Mouse (Mus musculus) heart, embryonic 14.5 days (tissue): ENCODE data around the gene Celf2. TPM values are rescaled to one million over a fixed set of nuclear protein-coding genes. Genes with fewer than 3 reads are reported as not detected.

ENCODE experiments used
- ATAC-seq: fragments of 200-750 bp; cut with Nextera tagmentation; 2 replicates; pipeline ENCODE4 v1.8.0; 2017; ENCODE audit warnings: low read depth, moderate TSS enrichment; ENCODE audit not compliant: insufficient number of reproducible peaks, insufficient read depth, low FRiP score
- H3K27ac ChIP-seq, 2 experiments: fragments of 200-500 bp in 1 of 2; fragments of 300-500 bp in 1 of 2; sonication (generic) in 1 of 2; replicated peaks in 1 of 2; 2 replicates each; pipeline ENCODE4 v1.5.1; 2012 to 2014; ENCODE audit warnings: low read depth in 2 of 2, low read length in 2 of 2, control low read depth in 1 of 2, mild to moderate bottlenecking in 1 of 2, mixed read lengths in 1 of 2; ENCODE audit not compliant: control insufficient read depth in 1 of 2, insufficient read depth in 1 of 2
- H3K27me3 ChIP-seq: fragments of 300-500 bp; sonication (generic); 2 replicates; pipeline ENCODE4 v1.6.1; 2014; ENCODE audit warnings: mild to moderate bottlenecking, low read length, control low read depth; ENCODE audit not compliant: control insufficient read depth, insufficient read depth
- H3K36me3 ChIP-seq: fragments of 300-500 bp; sonication (generic); 2 replicates; pipeline ENCODE4 v1.6.1; 2014; ENCODE audit warnings: mild to moderate bottlenecking, control low read depth, low read length, mixed read lengths; ENCODE audit not compliant: control insufficient read depth, insufficient read depth
- H3K4me1 ChIP-seq, 2 experiments: fragments of 200-500 bp in 1 of 2; fragments of 300-500 bp in 1 of 2; sonication (generic) in 1 of 2; 2 replicates each; pipeline ENCODE4 v1.6.1; 2012 to 2014; ENCODE audit warnings: low read length in 2 of 2, control low read depth in 1 of 2, mixed read lengths in 1 of 2; ENCODE audit not compliant: control insufficient read depth in 2 of 2, insufficient read depth in 2 of 2
- H3K4me2 ChIP-seq: fragments of 300-500 bp; sonication (generic); 2 replicates; pipeline ENCODE4 v1.6.1; 2014; ENCODE audit warnings: mild to moderate bottlenecking, low read length
- H3K4me3 ChIP-seq, 2 experiments: fragments of 200-500 bp in 1 of 2; fragments of 300-500 bp in 1 of 2; sonication (generic) in 1 of 2; 2 replicates each; pipeline ENCODE4 v1.5.1; 2012 to 2014; ENCODE audit warnings: low read length in 2 of 2, mild to moderate bottlenecking in 2 of 2, control low read depth in 1 of 2, low read depth in 1 of 2, moderate library complexity in 1 of 2; ENCODE audit not compliant: control insufficient read depth in 1 of 2, insufficient read depth in 1 of 2
- H3K9ac ChIP-seq: fragments of 300-500 bp; sonication (generic); 2 replicates; pipeline ENCODE4 v1.6.1; 2014; ENCODE audit warnings: mild to moderate bottlenecking, low read length
- H3K9me3 ChIP-seq: fragments of 300-500 bp; sonication (generic); 2 replicates; pipeline ENCODE4 v1.6.1; 2016; ENCODE audit warnings: low read length, control low read depth; ENCODE audit not compliant: control insufficient read depth
- WGBS: fragments of 180-500 bp; shearing (Covaris S2); extraction: QIAGEN DNeasy Blood & Tissue Kit; methylation state at CpG from one replicate; pipeline ENCODE4 v1.1.7; 2014; 5-methylcytosine and 5-hydroxymethylcytosine counted together
- polyA plus RNA-seq: library from polyadenylated mRNA; unstranded; fragments of >200 nt; fragmentation: Nextera tagmentation; extraction: Ambion mirVana; gene quantifications from 2 replicates; pipeline ENCODE4 v1.2.1, GENCODE M21; 2014

The Celf2 gene
- polyA plus RNA-seq, 1 experiment from 2014 or later, result 66.5 TPM

DNA sequence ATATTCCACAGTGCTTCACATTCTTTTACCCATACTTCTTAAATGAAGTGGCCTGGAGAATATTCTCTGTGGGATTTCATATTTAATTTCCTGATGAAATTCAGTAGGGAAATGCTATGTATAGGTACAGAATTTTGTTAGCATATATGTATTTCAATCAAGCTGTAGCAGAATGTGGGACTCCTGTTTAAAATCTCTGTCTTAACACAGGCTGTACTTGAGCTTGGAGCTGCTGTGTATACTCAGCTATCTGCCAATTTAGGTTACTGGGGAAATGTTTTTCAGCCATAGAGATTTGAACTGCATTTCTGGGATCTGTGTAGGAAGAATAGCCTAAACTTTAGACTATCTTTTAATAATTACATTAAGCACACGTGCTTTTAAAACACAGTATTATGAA lies 330.2 kb downstream of the Celf2 start:
- no peak for ATAC-seq
- H3K4me1 ChIP-seq, result no peaks in the 10 kb centered on the region
- no peak overlapping the region for H3K27ac ChIP-seq
- no peak overlapping the region for H3K4me3 ChIP-seq
- 70% methylated on average over 1 of the region's 1 CpGs for WGBS
- no peak overlapping the region for H3K4me2 ChIP-seq
- no peak overlapping the region for H3K9ac ChIP-seq
- no peaks in the 10 kb centered on the region for H3K9me3 ChIP-seq
- no peaks in the 10 kb centered on the region for H3K27me3 ChIP-seq
- H3K36me3 ChIP-seq, result no peaks in the 10 kb centered on the region

DNA sequence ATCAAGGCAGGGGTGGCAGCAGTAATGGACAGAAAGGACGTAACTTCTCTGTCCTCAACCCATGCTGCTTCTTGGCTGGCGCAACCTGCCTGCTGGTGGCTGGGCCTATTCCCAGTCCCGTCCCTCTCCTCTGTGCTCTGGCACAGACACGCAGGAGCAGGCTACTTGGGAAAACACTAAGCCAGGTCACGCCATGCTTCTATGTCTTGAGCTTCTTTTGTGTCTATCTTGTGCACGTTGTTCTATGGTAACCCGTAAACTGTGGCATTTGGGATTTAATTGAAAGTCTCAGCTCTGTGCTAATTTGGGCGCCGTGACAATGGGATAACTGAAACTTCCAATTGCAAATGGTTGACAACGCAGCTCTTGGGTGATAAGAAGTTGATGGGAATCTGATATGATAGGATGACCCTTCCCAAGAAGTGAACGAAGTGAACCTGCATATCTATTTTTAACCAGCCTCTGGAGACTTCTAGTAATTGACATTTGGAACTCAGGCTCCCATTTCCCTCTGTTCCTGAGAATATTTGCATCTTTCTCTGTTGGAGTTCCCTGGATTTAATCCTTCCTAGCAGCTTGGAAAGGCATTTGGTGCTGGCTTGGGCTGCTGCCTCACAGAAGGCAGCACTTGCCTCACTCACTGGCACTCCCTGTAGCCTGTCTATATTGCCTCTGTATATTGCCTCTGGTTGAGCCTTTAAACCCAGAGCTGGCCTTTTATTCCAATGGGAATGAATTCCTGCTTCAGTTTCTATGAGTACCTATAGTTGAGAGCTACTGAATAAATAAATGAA lies 335.9 kb downstream of the Celf2 start:
- Histone ChIP-seq H3K4me1 (no peaks in the 10 kb centered on the region), H3K9me3 (no peaks in the 10 kb centered on the region), H3K36me3 (no peaks in the 10 kb centered on the region), H3K27ac (no peak overlapping the region), H3K9ac (no peak overlapping the region), H3K27me3 (no peaks in the 10 kb centered on the region), H3K4me3 (no peak overlapping the region), H3K4me2 (no peak overlapping the region)
- ATAC-seq, result no peak
- WGBS, result 71% methylated on average over 11 of the region's 11 CpGs

DNA sequence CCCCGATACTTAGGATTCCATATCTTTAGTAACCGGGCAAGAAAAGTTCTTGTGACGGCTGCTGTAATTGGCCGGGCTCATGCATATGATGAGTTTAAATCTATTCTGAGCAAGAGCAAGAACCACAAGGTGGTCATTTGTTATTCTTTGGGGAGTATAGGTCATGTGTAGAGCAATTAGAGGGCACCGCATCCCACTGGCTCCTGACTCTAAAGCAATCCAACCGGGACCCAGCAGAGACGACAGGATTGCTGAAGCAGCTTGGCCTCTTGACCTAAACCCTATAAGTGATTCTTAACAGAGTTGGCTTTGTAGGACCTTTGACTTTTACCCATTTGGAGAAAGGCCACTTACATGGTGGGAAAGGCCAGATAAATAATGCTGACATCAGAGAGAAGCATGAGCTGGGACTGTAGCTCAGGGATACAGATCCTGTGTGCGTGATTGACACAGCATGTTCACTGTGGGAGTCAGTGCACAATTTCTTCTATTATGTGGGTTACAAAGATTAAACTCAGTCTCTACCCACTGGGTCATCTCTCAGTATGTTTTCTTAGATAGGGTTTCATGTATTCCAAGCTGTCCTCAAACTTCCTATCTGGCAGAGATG lies 338.2 kb downstream of the Celf2 start:
- Histone ChIP-seq H3K36me3 (no peaks in the 10 kb centered on the region), H3K9me3 (no peaks in the 10 kb centered on the region), H3K4me2 (no peak overlapping the region), H3K4me3 (no peak overlapping the region), H3K4me1 (no peaks in the 10 kb centered on the region), H3K27me3 (no peaks in the 10 kb centered on the region), H3K9ac (no peak overlapping the region), H3K27ac (no peak overlapping the region)
- no peak for ATAC-seq
- WGBS, result 77% methylated on average over 8 of the region's 8 CpGs

DNA sequence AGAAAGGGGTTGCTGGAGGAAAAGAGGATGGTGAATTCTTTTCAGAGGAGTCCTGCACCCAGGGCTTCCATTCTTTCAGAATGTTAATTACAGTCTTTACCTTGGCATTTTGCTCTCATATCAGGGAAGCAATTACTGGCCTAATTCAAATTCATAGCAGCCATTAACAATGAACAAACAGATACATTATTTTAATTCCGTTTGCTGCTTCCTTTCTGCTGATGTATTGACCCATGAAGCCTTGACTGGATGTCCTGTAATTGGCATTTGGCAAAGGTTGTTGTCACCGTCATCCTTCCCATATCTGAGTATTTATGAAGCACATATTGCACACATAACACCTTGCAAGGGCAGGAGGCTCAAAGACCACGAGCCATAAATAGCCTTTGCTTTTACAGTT lies 343.6 kb downstream of the Celf2 start:
- H3K27ac ChIP-seq, result no peak overlapping the region
- H3K4me3 ChIP-seq, result no peak overlapping the region
- H3K4me2 ChIP-seq, result no peak overlapping the region
- H3K36me3 ChIP-seq, result no peaks in the 10 kb centered on the region
- no peaks in the 10 kb centered on the region for H3K27me3 ChIP-seq
- no peaks in the 10 kb centered on the region for H3K4me1 ChIP-seq
- H3K9me3 ChIP-seq, result no peaks in the 10 kb centered on the region
- 80% methylated on average over 3 of the region's 3 CpGs for WGBS
- H3K9ac ChIP-seq, result no peak overlapping the region
- ATAC-seq, result no peak

DNA sequence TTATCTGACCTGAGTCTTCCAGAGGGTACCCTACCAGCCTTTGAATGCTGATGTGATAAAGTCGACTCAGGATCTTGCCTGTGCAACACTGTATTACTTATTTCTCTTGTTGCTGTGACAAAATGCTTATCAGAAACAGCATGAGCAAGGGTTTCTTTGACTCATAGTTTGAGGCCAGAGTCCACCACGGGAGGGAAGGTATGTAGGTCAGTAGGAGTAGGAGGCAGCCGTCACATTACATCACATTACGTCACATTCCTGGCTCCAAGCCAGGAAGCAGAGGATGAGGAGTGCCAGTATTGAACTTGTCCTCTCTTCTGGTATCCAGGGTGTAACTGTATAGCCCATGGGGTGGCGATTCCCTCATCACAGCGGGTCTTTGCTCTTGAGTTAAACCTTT lies 349.3 kb downstream of the Celf2 start:
- 43% methylated on average over 6 of the region's 6 CpGs for WGBS
- no peak overlapping the region for H3K27ac ChIP-seq

DNA sequence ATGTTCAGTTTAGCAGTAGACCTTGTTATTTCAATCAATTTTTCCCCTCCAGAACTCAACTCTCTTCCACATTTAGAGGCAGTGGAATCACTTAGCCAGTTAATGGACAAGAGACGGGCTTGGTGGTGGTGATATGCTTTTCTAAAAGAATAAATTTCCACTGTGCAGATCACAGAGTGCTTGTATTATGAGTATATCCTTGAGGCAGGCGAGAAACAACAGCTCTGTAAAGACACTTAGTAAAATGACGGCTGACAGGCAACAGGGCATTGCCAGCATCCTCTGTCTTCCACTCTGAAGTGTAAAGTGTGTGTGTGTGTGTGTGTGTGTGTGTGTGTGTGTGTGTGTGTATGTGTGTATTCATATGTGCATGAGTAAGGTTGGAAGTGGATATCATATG lies 362.1 kb downstream of the Celf2 start:
- 69% methylated on average over 3 of the region's 3 CpGs for WGBS
- H3K9me3 ChIP-seq, result no peaks in the 10 kb centered on the region

More for the DNA sequence above, 349.3 kb downstream of the Celf2 start:
- Histone ChIP-seq H3K36me3 (no peaks in the 10 kb centered on the region), H3K4me1 (no peaks in the 10 kb centered on the region; a peak in 1 of 4 replicates), H3K27me3 (no peaks in the 10 kb centered on the region), H3K9ac (no peak overlapping the region), H3K9me3 (no peaks in the 10 kb centered on the region), H3K4me3 (no peak overlapping the region), H3K4me2 (no peak overlapping the region)
- ATAC-seq, result no peak

DNA sequence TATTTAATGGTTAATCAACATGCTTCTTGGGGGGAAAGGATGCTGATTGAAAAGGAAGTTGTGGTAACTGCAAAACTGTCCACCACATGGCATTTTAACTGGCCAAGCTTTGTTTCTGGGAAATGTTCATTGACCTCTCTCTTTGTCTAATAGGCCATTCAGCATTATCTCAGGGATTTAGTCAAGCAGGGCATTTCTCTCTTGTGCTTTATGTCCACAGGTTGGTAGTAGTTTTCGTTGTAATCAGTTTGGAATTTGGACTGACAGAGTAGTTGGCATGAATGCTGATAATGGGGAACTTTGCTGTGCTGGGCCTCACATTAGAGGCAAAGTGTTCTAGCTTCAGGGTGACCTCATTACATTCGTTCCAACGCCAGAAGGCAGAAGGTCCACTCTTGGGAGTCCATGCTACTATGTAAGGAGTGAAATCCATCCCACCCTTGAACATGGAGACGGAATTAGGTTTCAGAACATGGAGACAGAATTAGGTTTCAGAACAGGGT lies 363.8 kb downstream of the Celf2 start:
- H3K27me3 ChIP-seq, result no peaks in the 10 kb centered on the region
- 39% methylated on average over 4 of the region's 4 CpGs for WGBS
- no peaks in the 10 kb centered on the region for H3K4me1 ChIP-seq
- H3K4me2 ChIP-seq, result no peak overlapping the region
- H3K9ac ChIP-seq, result no peak overlapping the region
- no peak for ATAC-seq
- H3K9me3 ChIP-seq, result no peaks in the 10 kb centered on the region
- no peak overlapping the region for H3K27ac ChIP-seq
- H3K4me3 ChIP-seq, result no peak overlapping the region
- no peaks in the 10 kb centered on the region for H3K36me3 ChIP-seq

More for the DNA sequence above, 362.1 kb downstream of the Celf2 start:
- ATAC-seq, result no peak
- no peaks in the 10 kb centered on the region for H3K36me3 ChIP-seq
- H3K4me3 ChIP-seq, result no peak overlapping the region
- no peak overlapping the region for H3K9ac ChIP-seq
- H3K27ac ChIP-seq, result no peak overlapping the region
- H3K27me3 ChIP-seq, result no peaks in the 10 kb centered on the region
- H3K4me2 ChIP-seq, result no peak overlapping the region
- no peaks in the 10 kb centered on the region for H3K4me1 ChIP-seq
